24 mouse cellular contexts compared by ENCODE assay signal in genomic region chr1:83396284-83396683, GRCm38 (mm10). TPM values are rescaled to one million over a fixed set of nuclear protein-coding genes. Genes with fewer than 3 reads are reported as not detected.
"Had no signal": no experiment of that assay in that cellular context is flagged by ENCODE, and none has a peak within 500 bp of the region (broad histone marks: within the 10 kb centered on the region; RNA-seq: fewer than 3 reads in every experiment).

No protein-coding gene starts in this region.

- H3K36me3 ChIP-seq: heart, embryonic 10.5 days; heart, embryonic 12.5 days; hindbrain, embryonic 13.5 days; hindbrain, embryonic 15.5 days; kidney, embryonic 15.5 days; limb, embryonic 13.5 days; limb, embryonic 15.5 days; liver, embryonic 13.5 days; liver, embryonic 15.5 days had no signal

- H3K27me3 ChIP-seq: heart, embryonic 12.5 days; hindbrain, embryonic 13.5 days; hindbrain, embryonic 15.5 days; kidney, embryonic 15.5 days; limb, embryonic 13.5 days; limb, embryonic 15.5 days; liver, embryonic 13.5 days; liver, embryonic 15.5 days had no signal

- H3K4me2 ChIP-seq: heart, embryonic 12.5 days; hindbrain, embryonic 13.5 days; hindbrain, embryonic 15.5 days; kidney, embryonic 15.5 days; limb, embryonic 13.5 days; limb, embryonic 15.5 days; liver, embryonic 13.5 days; liver, embryonic 15.5 days had no signal

- H3K27ac ChIP-seq: heart, adult 2 months; heart, embryonic 10.5 days; hindbrain, embryonic 13.5 days; hindbrain, embryonic 15.5 days; hindbrain, postnatal 0 days; kidney, embryonic 15.5 days; kidney, postnatal 0 days; limb, embryonic 13.5 days; limb, embryonic 15.5 days; liver, embryonic 13.5 days; liver, embryonic 15.5 days had no signal

- ATAC-seq: hindbrain, postnatal 0 days; intestine, embryonic 16.5 days had no signal

- H3K9me3 ChIP-seq: heart, embryonic 10.5 days; heart, embryonic 12.5 days; hindbrain, embryonic 13.5 days; hindbrain, embryonic 15.5 days; kidney, embryonic 15.5 days; limb, embryonic 13.5 days; limb, embryonic 15.5 days; liver, embryonic 13.5 days; liver, embryonic 15.5 days had no signal

- DNase-seq: gastrocnemius, postnatal 36 days; kidney, adult 11 months; kidney, adult 2 months; kidney, adult 9 months; kidney, postnatal 14 days; kidney, postnatal 36 days; layer of hippocampus, adult 9-11 months; layer of hippocampus, postnatal 36 days; left cerebral cortex, postnatal 4 days; liver, embryonic 13.5 days had no signal

- H3K4me1 ChIP-seq: hindbrain, embryonic 13.5 days; hindbrain, embryonic 15.5 days; kidney, embryonic 15.5 days; limb, embryonic 13.5 days; limb, embryonic 15.5 days; liver, embryonic 13.5 days; liver, embryonic 15.5 days had no signal

- H3K9ac ChIP-seq: heart, embryonic 12.5 days; hindbrain, embryonic 13.5 days; hindbrain, embryonic 15.5 days; kidney, embryonic 15.5 days; limb, embryonic 13.5 days; limb, embryonic 15.5 days; liver, embryonic 13.5 days; liver, embryonic 15.5 days had no signal

- H3K4me3 ChIP-seq: heart, adult 2 months; heart, embryonic 10.5 days; heart, embryonic 12.5 days; hindbrain, embryonic 13.5 days; hindbrain, embryonic 15.5 days; kidney, embryonic 15.5 days; limb, embryonic 13.5 days; limb, embryonic 15.5 days; liver, embryonic 13.5 days; liver, embryonic 15.5 days had no signal

RNA-seq across cellular contexts. Expression of gene Sphkap, which starts 11.7 kb away (rescaled TPM):
- total RNA-seq: hematopoietic stem cell, adult 5-6 weeks; liver, adult 2 months had no signal
- polyA plus RNA-seq: liver, adult 2 months; liver, embryonic 15.5 days had no signal
